Mouse (Mus musculus) spleen, postnatal 36 days (tissue): ENCODE data around the gene Serpinb3c.
"Not testable (repeated sequence)": the region's sequence is repeated elsewhere in the genome, so short reads cannot be mapped to it uniquely, and the experiment has no call there.

Source experiments
- DNase-seq, 2 experiments: peaks; one replicate each; pipeline ENCODE4 v3.0.0; 2022; ENCODE audit warnings: low spot score in 2 of 2, mixed read lengths in 1 of 2

Gene Serpinb3c

GRCm38 (mm10) chr1:107278261-107278660 is at the start of gene Serpinb3c, which contains the start of gene Serpinb3b:
Gene Serpinb3c (minus strand): TSS chr1:107278371.
Gene Serpinb3b (minus strand): TSS chr1:107278361.
- DNase-seq, result not testable (repeated sequence)

DNA sequence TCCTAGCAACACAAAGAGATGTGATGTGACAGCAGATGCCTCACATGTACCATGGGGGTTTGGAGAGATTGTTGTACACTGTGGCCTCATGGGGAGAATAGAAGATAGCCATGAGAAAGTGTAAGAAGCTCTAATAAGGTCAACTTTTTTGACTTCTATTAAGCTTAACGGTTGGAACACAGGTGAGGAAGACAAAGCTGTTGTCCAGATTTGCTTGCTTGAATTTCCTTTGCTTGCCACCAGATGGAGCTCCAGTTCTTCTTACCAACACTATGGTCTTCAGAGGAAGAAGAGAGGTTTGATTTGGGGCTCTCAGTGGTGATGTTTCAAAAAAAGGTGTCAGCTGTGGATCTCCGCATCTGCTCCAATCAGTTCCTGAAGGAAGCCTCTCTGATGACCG is 35.0 kb downstream of the Serpinb3c start:
- not testable (repeated sequence) for DNase-seq
